Mouse (Mus musculus) cerebellum, adult 11 months (tissue): ENCODE measurements around the gene Xpnpep1.

Experiments used
- DNase-seq: peaks from one replicate; pipeline ENCODE4 v3.0.0; 2022

The Xpnpep1 gene

GRCm38 (mm10) chr19:52979020-52979711 lies 60.8 kb downstream of the Xpnpep1 start:
- no peak for DNase-seq

- peak; percentile 38 for DNase-seq
Measured at GRCm38 (mm10) chr19:52975564-52976185, 64.3 kb downstream of the Xpnpep1 start.

- DNase-seq, result no peak
Measured at GRCm38 (mm10) chr19:52966339-52966738, 73.7 kb downstream of the Xpnpep1 start.

GRCm38 (mm10) chr19:52962745-52963144 lies 77.3 kb downstream of the Xpnpep1 start:
- no peak for DNase-seq

- DNase-seq, result peak; percentile 9
Measured at GRCm38 (mm10) chr19:52922678-52923495, 117.1 kb downstream of the Xpnpep1 start.

- no peak for DNase-seq
Measured at GRCm38 (mm10) chr19:52904182-52904581, 135.8 kb downstream of the Xpnpep1 start.

GRCm38 (mm10) chr19:52891807-52892442 lies 148.1 kb downstream of the Xpnpep1 start:
- no peak for DNase-seq
